Mouse (Mus musculus): ENCODE results near the gene Krtcap2.

Krtcap2 gene

GRCm38 (mm10) chr3:89225321-89225815 is 20.4 kb upstream of the Krtcap2 start:
- in situ Hi-C loops (cut with MboI, MseI): no loop called here

- in situ Hi-C loops (cut with MboI, MseI): no loop called here
These were observed 19.8 kb upstream of the Krtcap2 start for GRCm38 (mm10) chr3:89225918-89226317.

GRCm38 (mm10) chr3:89226361-89226760 is 19.4 kb upstream of the Krtcap2 start:
- in situ Hi-C loops (cut with MboI, MseI): no loop called here

GRCm38 (mm10) chr3:89226900-89227299 is 18.9 kb upstream of the Krtcap2 start, which contains the start of gene Mtx1:
Gene Mtx1, minus strand, starts transcription at chr3:89227088.
- in situ Hi-C loops (cut with MboI, MseI): no loop called here

GRCm38 (mm10) chr3:89227307-89228179 is 18.2 kb upstream of the Krtcap2 start:
- in situ Hi-C loops (cut with MboI, MseI): no loop called here

GRCm38 (mm10) chr3:89228180-89228549 is 17.6 kb upstream of the Krtcap2 start:
- in situ Hi-C loops (cut with MboI, MseI): no loop called here

- in situ Hi-C loops (cut with MboI, MseI): no loop called here
These were observed 16.9 kb upstream of the Krtcap2 start, which contains the start of gene Muc1 for GRCm38 (mm10) chr3:89228836-89229235. Gene Muc1, plus strand, starts transcription at chr3:89229057.

- in situ Hi-C loops (cut with MboI, MseI): no loop called here
These were observed 16.5 kb upstream of the Krtcap2 start for GRCm38 (mm10) chr3:89229276-89229675.

- in situ Hi-C loops (cut with MboI, MseI): no loop called here
These were observed 15.2 kb upstream of the Krtcap2 start for GRCm38 (mm10) chr3:89230561-89230960.

- in situ Hi-C loops (cut with MboI, MseI): no loop called here
These were observed 14.4 kb upstream of the Krtcap2 start for GRCm38 (mm10) chr3:89231345-89231744.

- in situ Hi-C loops (cut with MboI, MseI): no loop called here
These were observed 13.9 kb upstream of the Krtcap2 start for GRCm38 (mm10) chr3:89231772-89232275.

GRCm38 (mm10) chr3:89232614-89233013 is 13.2 kb upstream of the Krtcap2 start:
- in situ Hi-C loops (cut with MboI, MseI): no loop called here

- in situ Hi-C loops (cut with MboI, MseI): no loop called here
These were observed 12.1 kb upstream of the Krtcap2 start for GRCm38 (mm10) chr3:89233562-89234110.

GRCm38 (mm10) chr3:89236516-89236915 is 9.2 kb upstream of the Krtcap2 start:
- in situ Hi-C loops (cut with MboI, MseI): no loop called here

GRCm38 (mm10) chr3:89237682-89238081 is 8.1 kb upstream of the Krtcap2 start:
- in situ Hi-C loops (cut with MboI, MseI): no loop called here

- in situ Hi-C loops (cut with MboI, MseI): no loop called here
These were observed 7.3 kb upstream of the Krtcap2 start for GRCm38 (mm10) chr3:89238494-89238893.

GRCm38 (mm10) chr3:89242331-89242895 is 3.4 kb upstream of the Krtcap2 start:
- in situ Hi-C loops (cut with MboI, MseI): loop anchor here (10.0 kb wide), 1 partner anchor 1318 kb away; no protein-coding TSS in a partner anchor

GRCm38 (mm10) chr3:89243609-89244008 is 2.2 kb upstream of the Krtcap2 start:
- in situ Hi-C loops (cut with MboI, MseI): loop anchor here (10.0 kb wide), 1 partner anchor 1319 kb away; no protein-coding TSS in a partner anchor

- in situ Hi-C loops (cut with MboI, MseI): loop anchor here (10.0 kb wide), 1 partner anchor 1320 kb away; no protein-coding TSS in a partner anchor
These were observed 1.4 kb upstream of the Krtcap2 start for GRCm38 (mm10) chr3:89244158-89244981.

GRCm38 (mm10) chr3:89244982-89245687 is 631 bp upstream of the Krtcap2 start:
- in situ Hi-C loops (cut with MboI, MseI): loop anchor here (5.0 to 10.0 kb wide), 2 partner anchors 37 to 1320 kb away; partner anchors contain the start of gene Efna1

All from T-helper 2 cell (primary cell).